In genomic region chr5:74065565-74066275, GRCm38 (mm10) we compare ENCODE assay signal across 7 mouse cellular contexts. TPM values are rescaled to one million over a fixed set of nuclear protein-coding genes. Genes with fewer than 3 reads are reported as not detected.
DNase-seq lines count a peak whose midpoint lies in the region; ATAC-seq and TF ChIP-seq lines count a peak whose summit lies in the region.

No protein-coding gene starts in this region.

- H3K27me3 ChIP-seq in intestine, embryonic 15.5 days (replicated peaks), result no peaks in the 10 kb centered on the region
- no peaks in the 10 kb centered on the region for H3K27me3 ChIP-seq in lung, embryonic 16.5 days (ENCODE audit: control insufficient read depth, insufficient read depth, low read depth, low read length)

- peak; percentile 86 for DNase-seq in ES-E14 (ENCODE audit: low read depth, low spot score)
- DNase-seq in WW6 (ENCODE audit: low read depth, low spot score), result peak; percentile 67
- DNase-seq in gastrocnemius, postnatal 14 days, result no peak
- no peak for DNase-seq in gastrocnemius, postnatal 36 days
- DNase-seq in layer of hippocampus, postnatal 14 days (ENCODE audit: low spot score in 2 of 2), result no peak

- no peaks in the 10 kb centered on the region for H3K9me3 ChIP-seq in ES-E14 (ENCODE audit: control insufficient read depth, insufficient read depth, low read depth, low read length)
- no peaks in the 10 kb centered on the region for H3K9me3 ChIP-seq in intestine, embryonic 15.5 days
- no peaks in the 10 kb centered on the region for H3K9me3 ChIP-seq in lung, embryonic 16.5 days (ENCODE audit: control insufficient read depth, low read length)

- H3K4me3 ChIP-seq in ES-E14 (ENCODE audit: insufficient read depth in 1 of 2, low read depth in 1 of 2, low read length in 2 of 2, poor library complexity in 1 of 2, severe bottlenecking in 1 of 2), result peak overlapping the region; percentile 20 to 29
- peak overlapping the region; percentile 78 for H3K4me3 ChIP-seq in intestine, embryonic 15.5 days (replicated peaks)
- peak overlapping the region; percentile 79 for H3K4me3 ChIP-seq in lung, embryonic 16.5 days (ENCODE audit: low read length)

- intact Hi-C loops in gastrocnemius, postnatal 14 days (cut with DNase I; ENCODE audit: low total_unique reads), result no loop called here
- intact Hi-C loops in gastrocnemius, postnatal 36 days (cut with DNase I), result loop anchor here (5.0 kb wide), 3 partner anchors 42 to 1203 kb away; no protein-coding TSS in a partner anchor

- no peak overlapping the region for H3K9ac ChIP-seq in ES-E14 (ENCODE audit: insufficient read depth, low read depth, low read length, poor library complexity, severe bottlenecking)
- no peak overlapping the region; the same call in 1 of the 2 replicates for H3K9ac ChIP-seq in intestine, embryonic 15.5 days
- peak overlapping the region; percentile 97 for H3K9ac ChIP-seq in lung, embryonic 16.5 days (ENCODE audit: low read length)

- WGBS in intestine, embryonic 15.5 days, result 33% methylated on average over 11 of the region's 11 CpGs
- 36% methylated on average over 11 of the region's 11 CpGs for WGBS in lung, embryonic 16.5 days

- peaks cover 7 to 21% of the 10 kb centered on the region in 2 experiments; a peak in 3 of 4 replicates for H3K4me1 ChIP-seq in ES-E14 (ENCODE audit: control insufficient read depth in 2 of 2, insufficient read depth in 2 of 2, low read length in 2 of 2, poor library complexity in 1 of 2)
- H3K4me1 ChIP-seq in intestine, embryonic 15.5 days (replicated peaks), result peaks cover 42% of the 10 kb centered on the region
- H3K4me1 ChIP-seq in lung, embryonic 16.5 days (replicated peaks; ENCODE audit: control insufficient read depth, insufficient read depth, low read length), result peaks cover 51% of the 10 kb centered on the region

- no peaks in the 10 kb centered on the region for H3K36me3 ChIP-seq in ES-E14 (ENCODE audit: control insufficient read depth, insufficient read depth, low read length, poor library complexity, severe bottlenecking)
- H3K36me3 ChIP-seq in intestine, embryonic 15.5 days, result no peaks in the 10 kb centered on the region
- no peaks in the 10 kb centered on the region for H3K36me3 ChIP-seq in lung, embryonic 16.5 days (ENCODE audit: control insufficient read depth, insufficient read depth, low read length)

- peak overlapping the region; percentile 13; the same call in 1 of the 2 replicates for H3K27ac ChIP-seq in ES-E14 (ENCODE audit: insufficient read depth, low read depth, low read length, poor library complexity, severe bottlenecking)
- peak overlapping the region; percentile 49 for H3K27ac ChIP-seq in intestine, embryonic 15.5 days
- H3K27ac ChIP-seq in lung, embryonic 16.5 days (ENCODE audit: low read length), result peak overlapping the region; percentile 97

- in situ Hi-C loops in ES-E14 (cut with MboI; ENCODE audit: low sequenced_read_pairs in 2 of 2, unreplicated experiment in 2 of 2), result no loop called here

- peak; percentile 63 for ATAC-seq in intestine, embryonic 15.5 days
- peak; percentile 41 for ATAC-seq in lung, embryonic 16.5 days (ENCODE audit: low read depth)

- peak overlapping the region; percentile 71 for H3K4me2 ChIP-seq in intestine, embryonic 15.5 days (replicated peaks)
- peak overlapping the region; percentile 75 for H3K4me2 ChIP-seq in lung, embryonic 16.5 days (ENCODE audit: low read depth, low read length)

TF ChIP-seq in ES-E14, 5 proteins besides CTCF, POLR2A, EP300 and RAD21:
- no peak for TF ChIP-seq CHD2 (IDR thresholded peaks at IDR 0.05; ENCODE audit: low read depth, low read length)
- TF ChIP-seq ZNF384 (IDR thresholded peaks at IDR 0.05; ENCODE audit: low read depth, low read length), result no peak
- TF ChIP-seq ZC3H11A (IDR thresholded peaks at IDR 0.05; ENCODE audit: borderline replicate concordance, low read depth, low read length), result no peak
- TF ChIP-seq HCFC1 (IDR thresholded peaks at IDR 0.05; ENCODE audit: borderline replicate concordance, insufficient read depth, low read length), result no peak
- TF ChIP-seq MAFK (IDR thresholded peaks at IDR 0.05; ENCODE audit: insufficient read depth, low read depth, low read length), result no peak

RNA-seq across cellular contexts. Expression of gene Usp46, which starts 2.5 kb away (rescaled TPM):
- 10.5 and 13.8 TPM in 2 replicates for total RNA-seq in ES-E14 (2012; rRNA removed)
- 18.7 and 22.9 TPM in 2 replicates for polyA plus RNA-seq in intestine, embryonic 15.5 days (2015; fragmentation: Nextera tagmentation; extraction: Ambion mirVana)
- 50.7 and 52.3 TPM in 2 replicates for polyA plus RNA-seq in lung, embryonic 16.5 days (2015; fragmentation: Nextera tagmentation; extraction: Ambion mirVana)
- 10 to 100 TPM; 13.4 to 14.4 TPM for total RNA-seq in gastrocnemius, postnatal 14 days (2021)
- total RNA-seq in gastrocnemius, postnatal 36 days (2021), result 10 to 100 TPM in 1 of 2 experiments, 1 to 10 TPM in 1; 8.2 to 13.0 TPM
- 100 to 1,000 TPM; 125 to 130 TPM for total RNA-seq in layer of hippocampus, postnatal 14 days (2021)

Comparison
In these comparisons a context has a peak if more than half of its experiments do, and no peak if none do; other contexts are left out.
1. DNase-seq: peak in ES-E14 (single experiment) and WW6 (single experiment); none in gastrocnemius, postnatal 14 days (single experiment), gastrocnemius, postnatal 36 days (0 of 2) and layer of hippocampus, postnatal 14 days (0 of 2).
2. H3K27ac ChIP-seq: peak in every context shown above with its lines; median percentile 97 in lung, embryonic 16.5 days; 49 in intestine, embryonic 15.5 days; 13 in ES-E14.
3. H3K4me3 ChIP-seq: peak in every context shown above with its lines; median percentile 79 in lung, embryonic 16.5 days; 78 in intestine, embryonic 15.5 days; 24 in ES-E14.